Comparison of ENCODE assay signal across 16 mouse cellular contexts in genomic region chr3:81933348-81933747, GRCm38 (mm10). TPM values are rescaled to one million over a fixed set of nuclear protein-coding genes. Genes with fewer than 3 reads are reported as not detected.
DNase-seq lines count a peak whose midpoint lies in the region; TF ChIP-seq lines count a peak whose summit lies in the region.
"Had no signal": no experiment of that assay in that cellular context is flagged by ENCODE, and none has a peak within 500 bp of the region (broad histone marks: within the 10 kb centered on the region; RNA-seq: fewer than 3 reads in every experiment).

No protein-coding gene starts in this region.

- H3K27ac ChIP-seq in heart, adult 2 months = peak overlapping the region; percentile 95; the same call in 1 of the 2 replicates
- peak overlapping the region; percentile 9; the same call in 1 of the 2 replicates for H3K27ac ChIP-seq in kidney, adult 2 months (ENCODE audit: insufficient read depth, low read depth, low read length)
- peak overlapping the region; percentile 3; the same call in 1 of the 2 replicates for H3K27ac ChIP-seq in spleen, adult 2 months (ENCODE audit: insufficient read depth, low read length)

- H3K9ac ChIP-seq in heart, adult 2 months (ENCODE audit: low read depth, low read length) = no peak overlapping the region

- 70% methylated on average over 4 of the region's 4 CpGs for whole genome bisulfite sequencing in heart, adult 2 months
- WGBS in kidney, adult 2 months = 66% methylated on average over 4 of the region's 4 CpGs
- WGBS in spleen, adult 2 months = 72% methylated on average over 4 of the region's 4 CpGs

- no peaks in the 10 kb centered on the region; the same call in none of the 2 replicates for H3K4me1 ChIP-seq in heart, adult 2 months (ENCODE audit: control insufficient read depth, insufficient read depth, low read length)
- H3K4me1 ChIP-seq in kidney, adult 2 months (ENCODE audit: control insufficient read depth, insufficient read depth, low read length) = peaks cover 9% of the 10 kb centered on the region; the same call in 1 of the 2 replicates
- peaks cover 15% of the 10 kb centered on the region for H3K4me1 ChIP-seq in spleen, adult 2 months (ENCODE audit: control insufficient read depth, insufficient read depth, insufficient read length)
- H3K4me1 ChIP-seq: embryonic facial prominence, embryonic 12.5 days had no signal

- no peak for TF ChIP-seq POLR2A in heart, adult 2 months (IDR thresholded peaks at IDR 0.05; ENCODE audit: insufficient read depth, low read depth, low read length)
- no peak for TF ChIP-seq POLR2A in kidney, adult 2 months (IDR thresholded peaks at IDR 0.05; ENCODE audit: low read depth, low read length)
- no peak for TF ChIP-seq POLR2A in spleen, adult 2 months (IDR thresholded peaks at IDR 0.05; ENCODE audit: low read depth, low read length)

- no peak for TF ChIP-seq EP300 in heart, adult 2 months (IDR thresholded peaks at IDR 0.05; ENCODE audit: insufficient read depth, low read depth, low read length)

- H3K4me3 ChIP-seq in heart, adult 2 months = peak overlapping the region; percentile 81; the same call in 1 of the 2 replicates
- H3K4me3 ChIP-seq in kidney, adult 2 months (ENCODE audit: insufficient read depth, low read depth, low read length) = no peak overlapping the region
- no peak overlapping the region; the same call in 1 of the 2 replicates for H3K4me3 ChIP-seq in spleen, adult 2 months (ENCODE audit: extremely low read depth, insufficient read depth, insufficient read length)

- H3K27me3 ChIP-seq in heart, adult 2 months (ENCODE audit: control insufficient read depth, insufficient read depth, low read length) = no peaks in the 10 kb centered on the region
- no peaks in the 10 kb centered on the region for H3K27me3 ChIP-seq in kidney, adult 2 months (replicated peaks; ENCODE audit: control insufficient read depth, insufficient read depth, low read length)
- H3K27me3 ChIP-seq in spleen, adult 2 months (ENCODE audit: control insufficient read depth, insufficient read depth, low read length) = no peaks in the 10 kb centered on the region
- no peaks in the 10 kb centered on the region for H3K27me3 ChIP-seq in splenic B cell, adult 2 months (ENCODE audit: control insufficient read depth, insufficient read depth, low read length, poor library complexity, severe bottlenecking)
- H3K27me3 ChIP-seq: embryonic facial prominence, embryonic 12.5 days; hindbrain, embryonic 13.5 days had no signal

- no peak for DNase-seq in heart, adult 2 months
- no peak for DNase-seq in heart, postnatal 36 days
- no peak for DNase-seq in kidney, adult 2 months
- no peak for DNase-seq in kidney, adult 8-10 months
- no peak for DNase-seq in spleen, adult 2 months (ENCODE audit: low read depth in 1 of 2, low spot score in 2 of 2)
- DNase-seq in spleen, postnatal 10 days (ENCODE audit: low spot score in 2 of 2) = no peak
- DNase-seq in splenic B cell, adult 2 months (ENCODE audit: low read depth, low spot score) = peak; percentile 27
- DNase-seq in right cerebral cortex, postnatal 36 days (ENCODE audit: low spot score in 2 of 2) = no peak

- H3K79me2 ChIP-seq in heart, adult 2 months (replicated peaks; ENCODE audit: control insufficient read depth, insufficient read depth, low read length) = no peaks in the 10 kb centered on the region; the same call in 1 of the 2 replicates

- no peak for TF ChIP-seq CTCF in heart, adult 2 months (IDR thresholded peaks at IDR 0.05)
- no peak for TF ChIP-seq CTCF in kidney, adult 2 months (conservative IDR thresholded peaks at IDR 0.05; ENCODE audit: insufficient read depth, insufficient read length, low read depth, low read length)
- no peak for TF ChIP-seq CTCF in spleen, adult 2 months (IDR thresholded peaks at IDR 0.05; ENCODE audit: extremely low read depth, insufficient read depth, insufficient read length, insufficient replicate concordance)

- intact Hi-C loops in heart, adult 2 months (cut with DNase I) = loop anchor here (10.0 kb wide), 1 partner anchor 421 kb away; the partner anchor contains the start of gene Map9
- intact Hi-C loops in heart, postnatal 36 days (cut with DNase I) = loop anchor here (5.0 to 10.0 kb wide), 3 partner anchors 99 to 1121 kb away; partner anchors contain the start of gene Plrg1

- H3K36me3 ChIP-seq in heart, adult 2 months (ENCODE audit: control insufficient read depth, insufficient read depth, low read length) = peaks cover 4% of the 10 kb centered on the region
- H3K36me3 ChIP-seq in kidney, adult 2 months (ENCODE audit: control insufficient read depth, insufficient read depth, low read length) = no peaks in the 10 kb centered on the region
- no peaks in the 10 kb centered on the region for H3K36me3 ChIP-seq in spleen, adult 2 months (ENCODE audit: control insufficient read depth, insufficient read depth, low read length)
- H3K36me3 ChIP-seq in splenic B cell, adult 2 months (ENCODE audit: control insufficient read depth, insufficient read depth, low read length, poor library complexity, severe bottlenecking) = no peaks in the 10 kb centered on the region
- H3K36me3 ChIP-seq: embryonic facial prominence, embryonic 12.5 days; hindbrain, embryonic 13.5 days had no signal

RNA-seq across cellular contexts. Expression of gene Ctso, which starts 0.9 kb away (rescaled TPM):
- 1 to 10 TPM; 8.0 to 8.6 TPM for total RNA-seq in heart, adult 2 months (2021)
- 7.3 and 12.4 TPM in 2 replicates for polyA plus RNA-seq in heart, adult 2 months (2012; rRNA removed)
- total RNA-seq in heart, postnatal 36 days (2021) = 1 to 10 TPM; 8.7 to 9.5 TPM
- polyA plus RNA-seq in kidney, adult 2 months (2012; rRNA removed) = 11.2 and 13.7 TPM in 2 replicates
- polyA plus RNA-seq in spleen, adult 2 months (2012; rRNA removed) = 8.7 and 8.9 TPM in 2 replicates

RNA-seq across cellular contexts. Expression of gene Tdo2, which starts 42.7 kb away (rescaled TPM):
- total RNA-seq in heart, adult 2 months (2021) = not detected
- polyA plus RNA-seq in heart, adult 2 months (2012; rRNA removed) = 0.32 TPM in 1 of 2 replicates, not detected in the other
- total RNA-seq in heart, postnatal 36 days (2021) = not detected
- polyA plus RNA-seq in kidney, adult 2 months (2012; rRNA removed) = not detected in 2 replicates
- polyA plus RNA-seq in spleen, adult 2 months (2012; rRNA removed) = not detected in 2 replicates
- total RNA-seq: MEL had no signal
- polyA plus RNA-seq: forebrain, embryonic 11.5 days; midbrain, embryonic 16.5 days had no signal

RNA-seq across cellular contexts. Expression of gene Asic5, which starts 48.7 kb away (rescaled TPM):
- not detected for total RNA-seq in heart, adult 2 months (2021)
- not detected in 2 replicates for polyA plus RNA-seq in heart, adult 2 months (2012; rRNA removed)
- total RNA-seq in heart, postnatal 36 days (2021) = not detected
- not detected in 2 replicates for polyA plus RNA-seq in kidney, adult 2 months (2012; rRNA removed)
- polyA plus RNA-seq in spleen, adult 2 months (2012; rRNA removed) = not detected in 2 replicates
- total RNA-seq: gastrocnemius, adult 18-20 months; MEL had no signal
- polyA plus RNA-seq: activated CD4-positive, CD25-positive, alpha-beta regulatory T cell, adult 4 months; cerebellum, adult 2 months; embryonic facial prominence, embryonic 12.5 days; forebrain, embryonic 11.5 days; hindbrain, embryonic 13.5 days; midbrain, embryonic 16.5 days had no signal

Comparison
In these comparisons a context has a peak if more than half of its experiments do, and no peak if none do; other contexts are left out.
1. H3K27ac ChIP-seq: peak in every context shown above with its lines; median percentile 95 in heart, adult 2 months; 9 in kidney, adult 2 months; 3 in spleen, adult 2 months.